Mouse (Mus musculus) thymus, postnatal 36 days (tissue): ENCODE data around the gene Sigirr.
A peak's percentile ranks its signal among the peaks of the same experiment; 100 is the strongest.

Experiments used
- DNase-seq, 2 experiments: peaks; one replicate each; pipeline ENCODE4 v3.0.0; 2022; ENCODE audit warnings: mixed read lengths in 2 of 2

The Sigirr gene

DNA sequence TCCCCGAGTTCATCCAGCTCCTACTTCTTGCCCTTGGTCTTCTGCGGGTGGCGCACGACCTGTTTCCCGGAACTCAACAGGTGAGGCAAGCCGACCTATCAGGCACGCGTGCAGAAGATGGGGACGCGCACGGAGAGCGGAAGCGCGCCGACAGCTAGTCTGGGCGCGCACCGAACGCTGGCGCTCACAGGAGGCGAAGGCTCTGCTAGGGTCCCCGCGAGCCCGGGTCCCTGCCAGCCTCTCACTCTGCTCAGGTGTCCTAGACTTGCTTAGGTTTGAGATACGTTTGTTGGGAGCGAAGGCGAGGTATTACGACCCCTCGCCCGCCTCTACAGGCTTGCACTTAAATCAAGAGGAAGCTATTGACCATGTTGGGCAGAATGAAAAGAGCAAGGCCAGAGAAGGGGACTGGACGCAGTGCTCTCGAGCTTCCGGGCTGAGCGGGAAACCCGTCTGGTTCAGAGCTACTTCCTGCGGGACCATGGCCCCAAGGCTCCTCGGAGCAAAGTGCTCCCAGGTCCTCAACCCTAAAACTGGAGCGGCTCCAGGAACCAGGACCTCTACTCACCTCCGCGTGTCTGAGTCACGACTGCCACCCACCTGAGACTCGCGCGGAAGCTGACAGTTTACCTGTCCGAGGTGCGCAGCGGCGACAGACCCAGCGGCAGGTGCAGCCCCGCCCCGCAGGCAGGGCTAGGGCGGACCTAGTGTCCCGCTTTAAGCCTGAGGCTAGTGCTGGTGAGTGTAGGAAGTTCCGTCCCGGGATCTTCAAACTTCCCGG is at the start of gene Sigirr:
Sigirr (minus strand) TSS at position 662 of the 781 bp plus-strand sequence.
- DNase-seq = peak; percentile 69 to 76

GRCm38 (mm10) chr7:141148639-141149038 is 48.3 kb upstream of the Sigirr start:
- DNase-seq = no peak

GRCm38 (mm10) chr7:141147044-141147443 is 46.7 kb upstream of the Sigirr start:
- DNase-seq = no peak

DNA sequence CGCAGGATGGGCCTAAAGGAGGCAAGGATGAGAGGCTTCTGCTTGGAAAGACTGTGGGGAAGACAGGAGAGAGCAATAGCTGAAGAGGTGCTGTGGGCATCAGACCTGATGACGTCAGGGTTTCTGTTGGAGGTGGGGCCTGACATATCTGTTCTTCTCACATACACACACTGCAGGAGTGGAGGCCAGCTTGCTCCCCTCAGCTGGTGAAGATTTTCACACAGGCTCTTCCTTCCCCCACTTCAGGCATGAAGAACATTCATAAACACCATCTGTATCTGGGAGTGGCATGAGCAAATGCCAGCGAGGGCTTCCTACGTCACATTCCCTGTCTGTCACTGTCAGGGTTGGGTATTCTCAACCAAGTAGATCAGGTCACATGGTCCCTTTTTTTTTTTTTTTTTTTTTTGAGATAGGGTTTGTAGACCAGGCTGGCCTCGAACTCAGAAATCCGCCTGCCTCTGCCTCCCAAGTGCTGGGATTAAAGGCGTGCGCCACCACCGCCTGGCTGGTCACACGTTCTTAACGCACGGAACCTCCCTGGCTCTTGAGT is 45.7 kb upstream of the Sigirr start:
- no peak for DNase-seq

GRCm38 (mm10) chr7:141145403-141145802 is 45.0 kb upstream of the Sigirr start:
- DNase-seq = no peak

DNA sequence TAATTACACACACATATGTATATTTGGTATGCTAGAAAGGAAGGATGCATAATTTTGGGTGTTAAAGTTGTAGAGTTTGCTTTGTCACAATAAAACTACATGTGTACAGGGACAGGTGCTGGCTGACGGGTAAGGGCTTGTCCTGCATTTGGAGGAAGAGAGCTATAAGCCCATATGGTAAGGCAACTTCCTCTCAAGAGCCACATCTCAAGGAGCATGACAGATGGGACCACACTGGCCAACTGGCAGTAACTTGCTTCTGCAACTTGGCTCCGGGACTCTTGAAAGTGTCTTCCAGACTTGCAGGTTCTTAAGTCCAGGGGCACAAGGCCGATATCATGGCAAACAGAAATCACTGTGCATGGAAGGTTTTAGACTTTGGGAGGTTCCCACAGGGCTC is 44.3 kb upstream of the Sigirr start:
- DNase-seq = no peak

DNA sequence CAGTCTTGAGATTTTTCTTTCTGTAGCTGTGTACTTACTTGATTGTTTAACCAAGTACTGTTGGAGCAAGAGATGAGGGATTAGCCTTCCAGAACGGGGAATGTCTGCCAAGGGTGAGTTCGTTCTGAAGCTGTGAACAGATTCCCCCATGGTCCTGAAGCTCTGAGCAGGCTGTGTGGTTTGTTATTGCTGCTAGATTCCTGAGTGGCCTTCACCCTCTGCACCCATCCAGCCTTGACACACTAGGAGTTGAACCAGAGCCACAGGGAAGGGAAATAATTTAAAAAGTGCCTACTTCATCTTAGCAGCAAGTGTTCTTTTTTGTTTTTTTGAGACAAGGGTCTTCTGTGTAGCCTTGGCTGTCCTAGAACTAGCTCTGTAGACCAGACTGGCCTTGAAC is 43.5 kb upstream of the Sigirr start:
- DNase-seq = no peak

GRCm38 (mm10) chr7:141143112-141143511 is 42.7 kb upstream of the Sigirr start:
- peak; percentile 64 for DNase-seq

DNA sequence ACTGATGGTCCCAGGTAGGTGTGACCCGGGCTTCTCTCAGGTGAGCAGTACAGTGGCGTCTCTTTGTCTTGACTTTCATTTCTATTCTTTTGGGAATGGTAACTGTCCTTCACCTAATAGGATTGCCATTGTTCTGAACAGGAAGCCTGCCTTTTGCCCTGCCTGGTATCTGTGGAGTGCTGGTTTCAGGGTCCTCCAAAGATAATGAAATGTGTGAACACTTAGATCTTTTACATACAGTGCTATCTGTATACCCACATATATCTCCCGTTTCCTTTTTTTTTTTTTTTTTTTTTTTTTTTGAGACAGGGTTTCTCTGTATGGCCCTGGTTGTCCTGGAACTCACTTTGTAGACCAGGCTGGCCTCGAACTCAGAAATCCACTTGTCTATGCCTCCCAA is 41.0 kb upstream of the Sigirr start:
- DNase-seq = no peak

DNA sequence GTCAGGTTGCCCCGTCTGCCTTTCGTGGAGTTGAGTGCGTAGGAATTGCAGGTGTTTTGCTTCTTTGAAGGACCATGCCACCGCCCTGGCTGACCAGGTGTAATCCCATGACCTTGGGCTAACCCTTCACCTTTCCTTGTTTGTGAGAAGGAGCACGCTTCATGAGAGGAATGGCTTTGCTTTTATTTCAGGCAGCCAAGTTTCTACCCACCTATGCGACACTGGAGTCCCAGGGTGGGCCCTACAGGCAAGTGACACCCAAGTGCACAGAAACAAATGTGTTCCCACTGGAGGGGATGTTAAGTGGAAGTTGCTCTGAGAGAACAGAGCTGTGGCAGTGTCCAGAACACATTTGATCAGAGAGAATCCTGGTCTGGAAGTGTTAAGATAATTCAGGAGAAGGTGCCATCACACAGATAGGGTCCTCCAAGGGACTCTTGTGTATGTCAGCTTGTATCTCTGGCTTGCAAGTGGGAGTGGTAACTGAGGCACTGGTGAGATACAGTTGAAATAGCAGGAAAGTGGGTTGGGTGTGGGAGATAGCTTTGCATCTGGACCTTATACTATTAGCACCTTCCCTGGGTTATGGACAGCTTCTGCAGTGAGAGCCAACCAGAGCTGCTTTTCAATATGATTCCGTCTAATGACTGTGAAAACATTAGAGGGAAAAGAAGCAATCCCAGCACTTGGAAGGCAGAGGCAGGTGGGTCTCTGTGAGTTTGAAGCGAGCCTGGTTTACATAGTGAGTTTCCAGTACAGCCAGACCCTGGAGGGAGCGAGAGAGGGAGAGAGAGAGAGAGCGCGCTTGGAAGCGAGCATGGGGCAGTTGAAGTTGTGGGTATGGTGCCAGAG is 31.8 kb upstream of the Sigirr start:
- DNase-seq = no peak

GRCm38 (mm10) chr7:141131024-141131820 is 30.9 kb upstream of the Sigirr start:
- peak; percentile 85 to 90 for DNase-seq

GRCm38 (mm10) chr7:141123517-141123856 is 23.1 kb upstream of the Sigirr start:
- no peak for DNase-seq

GRCm38 (mm10) chr7:141122689-141123516 is 22.5 kb upstream of the Sigirr start:
- peak; percentile 90 to 91 for DNase-seq

- no peak for DNase-seq
These were observed 21.9 kb upstream of the Sigirr start, which contains the start of gene Ptdss2 for GRCm38 (mm10) chr7:141122245-141122644. Gene Ptdss2, plus strand, starts transcription at chr7:141122382.

- no peak for DNase-seq
These were observed 20.7 kb upstream of the Sigirr start for GRCm38 (mm10) chr7:141121051-141121531.

GRCm38 (mm10) chr7:141120605-141121004 is 20.2 kb upstream of the Sigirr start:
- DNase-seq = no peak

DNA sequence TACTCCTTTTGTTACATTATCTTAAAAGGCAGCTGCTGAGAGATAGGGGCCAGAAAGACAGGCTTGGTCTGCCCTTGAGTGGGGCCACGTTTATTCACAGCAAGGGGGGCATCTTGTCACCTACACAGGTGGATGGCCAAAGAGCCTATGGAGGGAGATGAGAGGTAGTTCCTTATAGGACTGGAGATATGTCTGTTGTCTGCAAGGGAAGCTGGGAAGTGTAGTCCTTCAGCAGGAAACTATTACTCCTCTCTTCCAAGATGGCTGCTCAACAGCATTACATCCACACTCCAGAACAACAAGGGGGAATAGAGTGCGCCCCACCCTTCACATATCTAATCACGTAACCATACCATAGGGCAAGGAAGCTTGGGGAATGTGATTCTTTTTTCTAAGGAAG is 19.1 kb upstream of the Sigirr start:
- DNase-seq = no peak

DNA sequence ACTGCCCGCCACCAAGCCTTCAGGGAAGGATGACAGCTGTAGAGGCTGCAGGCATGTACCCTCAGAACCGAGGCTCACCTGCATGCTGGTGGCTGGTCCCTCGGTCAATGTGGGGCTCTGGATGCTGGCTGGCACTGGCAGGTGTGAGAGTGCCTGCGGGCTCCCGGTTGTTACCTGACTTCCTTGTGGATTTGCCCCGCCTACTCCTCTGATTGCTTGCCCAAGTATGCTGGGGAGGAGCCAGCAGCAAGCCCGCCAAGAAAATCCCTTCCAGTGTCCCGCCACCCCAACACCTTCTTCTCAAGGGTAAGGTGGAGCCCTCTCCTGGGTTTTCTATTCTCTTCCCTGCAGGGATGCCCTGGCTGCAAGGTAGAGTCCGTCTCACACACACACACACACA is 17.3 kb upstream of the Sigirr start, which contains the start of gene Ano9:
Ano9 (minus strand) TSS at position 171 of the 400 bp plus-strand sequence.
- DNase-seq = no peak

DNA sequence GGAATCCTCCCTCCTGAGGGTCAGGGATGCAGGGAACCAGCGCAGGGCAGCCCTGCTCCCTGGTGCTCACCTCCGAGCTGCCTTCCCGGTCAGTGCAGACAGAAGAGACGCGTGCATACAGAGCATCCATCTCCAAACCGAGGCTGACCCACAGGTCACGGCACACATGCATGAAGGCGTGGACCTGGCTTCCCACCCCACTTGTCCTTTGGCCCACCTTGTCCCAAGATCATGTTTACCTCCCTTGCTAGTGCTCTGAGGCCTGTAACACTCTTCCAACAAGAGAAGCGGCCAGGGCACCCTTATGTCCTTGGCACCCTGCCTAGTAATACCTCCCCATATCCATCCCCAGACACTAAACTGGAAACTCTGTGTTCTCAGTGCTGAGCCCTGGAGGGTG is 15.5 kb upstream of the Sigirr start:
- no peak for DNase-seq

GRCm38 (mm10) chr7:141103161-141103560 is 2.8 kb upstream of the Sigirr start:
- no peak for DNase-seq

DNA sequence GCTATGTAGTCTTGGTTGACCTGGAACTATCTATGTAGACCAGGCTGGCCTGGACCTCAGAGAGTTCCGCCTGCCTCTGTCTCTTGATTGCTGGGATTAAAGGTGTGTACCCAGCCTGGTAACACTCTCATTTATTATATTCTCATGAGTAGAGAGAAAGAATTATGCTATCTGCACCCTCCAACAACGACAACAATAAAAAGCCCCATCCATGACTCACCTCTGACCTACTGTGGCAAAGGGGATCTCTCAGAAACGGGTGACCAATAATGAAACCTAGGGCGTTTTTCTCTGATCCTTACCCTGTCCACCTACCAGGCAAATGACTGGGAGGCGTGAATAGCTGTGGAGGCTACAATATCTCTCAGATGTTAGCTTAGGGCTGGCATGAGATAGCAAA is 3.2 kb downstream of the Sigirr start:
- DNase-seq = no peak

- DNase-seq = peak; percentile 95 to 97
These were observed 3.7 kb downstream of the Sigirr start for GRCm38 (mm10) chr7:141096649-141097056.
